Mouse (Mus musculus) stomach, postnatal 0 days (tissue): ENCODE results near the gene Ezh2.
"Not testable (repeated sequence)": the region's sequence is repeated elsewhere in the genome, so short reads cannot be mapped to it uniquely, and the experiment has no call there.

Source experiments
- CTCF ChIP-seq: IDR thresholded peaks from 2 replicates; pipeline ENCODE4 v1.5.1; 2016; ENCODE audit warnings: antibody characterized with exemption, low read depth, mild to moderate bottlenecking, moderate library complexity
- EP300 ChIP-seq: optimal IDR thresholded peaks from 2 replicates; pipeline ENCODE3; 2016; ENCODE audit warnings: antibody characterized with exemption

- TF ChIP-seq CTCF, EP300: not testable (repeated sequence)
Measured at GRCm38 (mm10) chr6:47630061-47630460, 34.9 kb upstream of the Ezh2 start.
